Mouse (Mus musculus): ENCODE measurements at regions not wholly inside any gene's neighbourhood (a gene's known extent, or its start where the extent isn't known, plus 50 kb on each side); places are given as distances from the start of the nearest gene placed in this dataset.

DNA sequence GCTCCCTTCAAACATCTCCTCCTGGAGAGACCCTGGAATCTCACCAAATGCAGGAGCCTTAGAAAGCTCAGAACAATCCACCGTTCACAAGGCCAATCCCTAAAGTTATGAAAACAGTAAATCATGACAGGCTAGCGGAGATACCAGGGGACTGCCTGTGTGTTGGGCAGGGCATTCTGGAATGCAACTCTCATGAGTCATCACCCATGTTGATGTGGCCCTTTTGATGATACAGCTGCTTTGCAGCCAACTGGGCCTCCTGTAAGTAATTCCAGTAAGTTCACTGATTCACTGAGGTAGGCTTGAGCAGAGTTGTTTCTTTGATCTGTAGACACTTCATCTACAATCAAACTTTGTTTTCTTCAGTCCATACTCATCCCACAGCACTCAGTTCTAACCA, 155.6 kb downstream of the Tent5c start:
- H3K4me3 ChIP-seq (ENCODE audit: low read depth, low read length), result no peak overlapping the region
- no peaks in the 10 kb centered on the region for H3K9me3 ChIP-seq (ENCODE audit: low read depth, low read length)
- ATAC-seq (ENCODE audit: insufficient read depth), result no peak
- no peak for DNase-seq
- no peaks in the 10 kb centered on the region for H3K4me1 ChIP-seq (ENCODE audit: insufficient read depth)
- H3K27me3 ChIP-seq (ENCODE audit: insufficient read depth, low read length), result no peaks in the 10 kb centered on the region
- no peak overlapping the region for H3K9ac ChIP-seq
- no peak overlapping the region for H3K4me2 ChIP-seq
- 77% methylated on average over 2 of the region's 2 CpGs for WGBS
- H3K36me3 ChIP-seq (ENCODE audit: insufficient read depth), result no peaks in the 10 kb centered on the region
- no peak for TF ChIP-seq CTCF (IDR thresholded peaks at IDR 0.05; ENCODE audit: low read depth)
- H3K27ac ChIP-seq (ENCODE audit: low read depth), result no peak overlapping the region

DNA sequence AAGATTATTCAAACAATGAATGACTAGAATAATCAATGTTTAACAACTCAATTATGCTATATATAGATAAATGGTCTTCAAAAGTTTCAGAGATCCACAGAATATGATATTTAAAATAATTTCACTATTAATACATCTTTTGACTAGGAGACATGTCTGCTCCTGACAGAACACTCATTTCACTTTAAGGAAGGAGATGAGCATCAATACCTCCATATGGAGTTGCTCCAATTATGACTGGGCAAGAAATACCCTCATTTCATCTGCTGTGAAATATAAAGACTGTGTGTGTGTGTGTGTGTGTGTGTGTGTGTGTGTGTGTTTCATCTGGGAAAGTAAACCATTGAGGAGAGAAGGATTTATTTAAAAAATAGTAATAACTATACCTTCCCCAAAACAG, 156.2 kb upstream of the Wdr3 start:
- Histone ChIP-seq H3K4me1 (ENCODE audit: insufficient read depth) (no peaks in the 10 kb centered on the region), H3K27ac (ENCODE audit: low read depth) (no peak overlapping the region), H3K4me3 (ENCODE audit: low read depth, low read length) (no peak overlapping the region), H3K4me2 (no peak overlapping the region), H3K9ac (no peak overlapping the region), H3K9me3 (ENCODE audit: low read depth, low read length) (no peaks in the 10 kb centered on the region; the same call in 1 of the 2 replicates), H3K36me3 (ENCODE audit: insufficient read depth) (no peaks in the 10 kb centered on the region), H3K27me3 (ENCODE audit: insufficient read depth, low read length) (no peaks in the 10 kb centered on the region)
- DNase-seq (no peak), ATAC-seq (ENCODE audit: insufficient read depth) (no peak)
- TF ChIP-seq CTCF (IDR thresholded peaks at IDR 0.05; ENCODE audit: low read depth), result no peak

DNA sequence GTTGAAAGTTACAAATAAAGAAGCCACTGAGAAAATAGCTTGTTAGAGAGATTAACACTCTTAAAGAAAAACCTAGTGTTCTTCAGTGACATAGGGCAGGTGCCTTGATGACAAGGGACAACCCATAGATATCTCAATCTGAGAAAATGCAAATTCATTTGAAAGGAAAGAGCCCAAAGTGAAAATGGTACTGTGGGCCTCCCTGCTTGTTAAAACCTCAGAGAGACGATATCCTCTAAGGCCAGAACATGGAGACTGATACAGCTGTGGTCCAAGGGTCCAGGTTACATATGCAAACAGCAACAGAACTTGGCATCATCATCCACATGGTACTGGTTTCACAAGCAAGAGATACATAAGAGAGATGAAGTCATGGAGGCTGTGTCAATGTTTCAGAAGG, 125.6 kb upstream of the Wdr3 start:
- no peaks in the 10 kb centered on the region for H3K4me1 ChIP-seq (ENCODE audit: insufficient read depth)
- H3K27me3 ChIP-seq (ENCODE audit: insufficient read depth, low read length), result no peaks in the 10 kb centered on the region
- ATAC-seq (ENCODE audit: insufficient read depth) (no peak), DNase-seq (no peak)
- H3K9me3 ChIP-seq (ENCODE audit: low read depth, low read length), result no peaks in the 10 kb centered on the region
- no peak overlapping the region for H3K4me2 ChIP-seq
- TF ChIP-seq CTCF (IDR thresholded peaks at IDR 0.05; ENCODE audit: low read depth), result no peak
- WGBS, result 83% methylated on average over 1 of the region's 1 CpGs
- no peak overlapping the region for H3K9ac ChIP-seq
- no peak overlapping the region for H3K4me3 ChIP-seq (ENCODE audit: low read depth, low read length)
- no peaks in the 10 kb centered on the region for H3K36me3 ChIP-seq (ENCODE audit: insufficient read depth)
- no peak overlapping the region for H3K27ac ChIP-seq (ENCODE audit: low read depth)

DNA sequence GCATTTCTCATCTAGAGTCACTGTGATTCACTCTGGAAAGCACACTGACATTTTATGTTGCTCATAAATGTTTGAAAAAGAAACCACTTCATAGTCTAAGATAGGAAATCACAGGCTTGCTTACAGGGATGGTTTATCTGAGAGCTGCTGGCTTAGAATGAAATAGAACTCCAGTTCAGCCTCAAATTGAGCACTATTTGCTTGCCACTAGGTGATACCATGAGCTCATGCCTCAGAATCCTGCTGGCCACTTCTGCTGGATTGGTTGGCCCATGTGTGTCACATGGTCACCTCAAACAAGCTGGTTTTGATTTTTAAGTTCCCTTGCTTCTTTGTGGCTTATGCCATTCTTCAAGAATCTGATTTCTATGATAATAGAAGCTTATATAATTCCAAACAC, 104.8 kb upstream of the Wdr3 start:
- ATAC-seq (ENCODE audit: insufficient read depth) (no peak), DNase-seq (no peak)
- Histone ChIP-seq H3K4me3 (ENCODE audit: low read depth, low read length) (no peak overlapping the region), H3K9ac (no peak overlapping the region), H3K4me2 (no peak overlapping the region), H3K27me3 (ENCODE audit: insufficient read depth, low read length) (no peaks in the 10 kb centered on the region), H3K9me3 (ENCODE audit: low read depth, low read length) (no peaks in the 10 kb centered on the region), H3K27ac (ENCODE audit: low read depth) (no peak overlapping the region), H3K36me3 (ENCODE audit: insufficient read depth) (no peaks in the 10 kb centered on the region), H3K4me1 (ENCODE audit: insufficient read depth) (no peaks in the 10 kb centered on the region)
- TF ChIP-seq CTCF (IDR thresholded peaks at IDR 0.05; ENCODE audit: low read depth), result no peak

DNA sequence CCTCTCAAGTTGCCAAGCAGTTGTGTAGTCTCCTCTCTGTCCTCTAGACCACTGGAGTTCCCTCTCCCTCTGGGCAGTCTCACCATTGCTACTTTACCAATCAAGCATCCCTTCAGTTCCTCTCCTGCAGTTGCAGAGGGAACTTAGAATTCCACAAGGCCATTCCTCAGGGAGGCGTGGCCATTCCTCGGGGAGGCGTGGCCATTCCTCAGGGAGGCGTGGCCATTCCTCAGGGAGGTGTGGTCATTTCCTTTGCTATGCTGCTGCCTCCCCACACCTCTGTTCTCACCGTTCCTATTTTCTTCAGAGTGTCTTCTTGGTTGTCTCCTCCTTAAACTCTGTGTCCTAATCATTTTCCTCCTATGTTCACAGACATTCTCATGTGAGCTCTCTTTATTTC, 102.8 kb upstream of the Wdr3 start:
- no peak for TF ChIP-seq CTCF (IDR thresholded peaks at IDR 0.05; ENCODE audit: low read depth)
- Histone ChIP-seq H3K36me3 (ENCODE audit: insufficient read depth) (no peaks in the 10 kb centered on the region), H3K9ac (no peak overlapping the region), H3K9me3 (ENCODE audit: low read depth, low read length) (no peaks in the 10 kb centered on the region), H3K27me3 (ENCODE audit: insufficient read depth, low read length) (no peaks in the 10 kb centered on the region), H3K4me1 (ENCODE audit: insufficient read depth) (no peaks in the 10 kb centered on the region), H3K4me3 (ENCODE audit: low read depth, low read length) (no peak overlapping the region), H3K27ac (ENCODE audit: low read depth) (no peak overlapping the region), H3K4me2 (no peak overlapping the region)
- ATAC-seq (ENCODE audit: insufficient read depth), result no peak
- 51% methylated on average over 5 of the region's 5 CpGs for WGBS
- no peak for DNase-seq
